Mouse (Mus musculus): ENCODE results near the gene Polr1e. TPM values are rescaled to one million over a fixed set of nuclear protein-coding genes. Genes with fewer than 3 reads are reported as not detected.
"Not testable (repeated sequence)": the region's sequence is repeated elsewhere in the genome, so short reads cannot be mapped to it uniquely, and the experiment has no call there.

Polr1e gene
- polyA plus RNA-seq, 1 experiment from 2014 or later, result 26.8 TPM

GRCm38 (mm10) chr4:44979794-44980338, 38.5 kb upstream of the Polr1e start:
- no peak overlapping the region for H3K27ac ChIP-seq (ENCODE audit: low read depth, low read length)
- 0 out of 2 replicates have a peak, but pooled peaks cover 4% of the 10 kb centered on the region for H3K4me1 ChIP-seq (ENCODE audit: control insufficient read depth, insufficient read depth, low read depth, low read length)
- H3K36me3 ChIP-seq (ENCODE audit: control insufficient read depth, insufficient read depth, low read length), result no peaks in the 10 kb centered on the region
- no peaks in the 10 kb centered on the region for H3K9me3 ChIP-seq (ENCODE audit: control insufficient read depth, low read length)
- no peak overlapping the region for H3K4me2 ChIP-seq (ENCODE audit: low read length)
- no peaks in the 10 kb centered on the region for H3K27me3 ChIP-seq (replicated peaks; ENCODE audit: control insufficient read depth, insufficient read depth, low read length)
- no peak overlapping the region for H3K9ac ChIP-seq (ENCODE audit: low read depth, low read length)
- no peak overlapping the region for H3K4me3 ChIP-seq (ENCODE audit: low read length)
- WGBS, result 75% methylated on average over 7 of the region's 7 CpGs
- no peak for ATAC-seq

GRCm38 (mm10) chr4:44981280-44981973, 37.0 kb upstream of the Polr1e start, which contains the start of gene Grhpr:
Gene Grhpr, plus strand, starts transcription at chr4:44981395.
- Histone ChIP-seq H3K36me3 (ENCODE audit: control insufficient read depth, insufficient read depth, low read length) (no peaks in the 10 kb centered on the region), H3K9ac (ENCODE audit: low read depth, low read length) (peak within 1 kb of the TSS; percentile 68), H3K4me3 (ENCODE audit: low read length) (peak within 1 kb of the TSS; percentile 48), H3K4me2 (ENCODE audit: low read length) (peak within 1 kb of the TSS; percentile 84), H3K9me3 (ENCODE audit: control insufficient read depth, low read length) (no peaks in the 10 kb centered on the region), H3K27ac (ENCODE audit: low read depth, low read length) (peak within 1 kb of the TSS; percentile 35; the same call in 1 of the 2 replicates), H3K27me3 (replicated peaks; ENCODE audit: control insufficient read depth, insufficient read depth, low read length) (no peaks in the 10 kb centered on the region), H3K4me1 (ENCODE audit: control insufficient read depth, insufficient read depth, low read depth, low read length) (0 out of 2 replicates have a peak, but pooled peaks cover 4% of the 10 kb centered on the region)
- WGBS, result 1% methylated on average over 34 of the region's 40 CpGs
- peak; percentile 93 for ATAC-seq

GRCm38 (mm10) chr4:44981974-44982287, 36.5 kb upstream of the Polr1e start:
- Histone ChIP-seq H3K9me3 (ENCODE audit: control insufficient read depth, low read length) (no peaks in the 10 kb centered on the region), H3K4me2 (ENCODE audit: low read length) (peak overlapping the region; percentile 84), H3K9ac (ENCODE audit: low read depth, low read length) (0 out of 2 replicates have a peak overlapping the region, but pooled peaks have one; percentile 9), H3K27ac (ENCODE audit: low read depth, low read length) (no peak overlapping the region), H3K27me3 (replicated peaks; ENCODE audit: control insufficient read depth, insufficient read depth, low read length) (no peaks in the 10 kb centered on the region), H3K4me3 (ENCODE audit: low read length) (peak overlapping the region; percentile 48), H3K36me3 (ENCODE audit: control insufficient read depth, insufficient read depth, low read length) (no peaks in the 10 kb centered on the region), H3K4me1 (ENCODE audit: control insufficient read depth, insufficient read depth, low read depth, low read length) (0 out of 2 replicates have a peak, but pooled peaks cover 4% of the 10 kb centered on the region)
- WGBS, result 21% methylated on average over 5 of the region's 5 CpGs
- no peak for ATAC-seq

DNA sequence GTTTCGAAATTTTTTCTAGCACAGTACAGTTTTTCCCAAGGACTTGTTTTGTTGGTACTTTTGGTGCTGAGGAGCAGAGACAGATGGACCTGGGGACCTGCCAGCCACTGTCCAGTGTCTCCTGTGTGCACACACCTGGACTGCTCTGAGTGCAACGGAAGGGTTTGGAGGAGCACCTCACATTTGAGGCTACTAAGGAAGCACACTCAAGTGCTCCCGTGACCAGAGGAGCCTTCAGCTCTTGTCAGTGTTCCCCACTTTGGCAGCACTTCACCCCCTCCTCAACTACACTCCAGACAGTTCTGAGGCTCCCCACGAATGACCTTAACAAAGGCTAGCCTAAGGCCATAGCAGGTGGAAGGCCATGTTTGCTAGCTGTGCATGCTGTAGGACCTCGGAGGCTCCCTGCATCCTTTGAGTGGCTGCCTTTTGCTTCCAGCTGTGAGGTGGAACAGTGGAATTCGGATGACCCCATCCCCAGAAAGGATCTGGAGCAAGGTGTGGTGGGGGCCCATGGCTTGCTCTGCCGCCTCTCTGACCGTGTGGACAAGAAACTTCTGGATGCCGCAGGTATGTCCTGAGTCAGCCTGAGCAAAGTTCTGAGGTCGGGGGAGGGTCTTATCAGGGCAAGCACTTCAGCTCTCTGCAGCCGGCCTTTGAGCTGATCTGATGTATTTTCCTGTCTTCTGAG, 35.8 kb upstream of the Polr1e start:
- no peak for ATAC-seq
- no peak overlapping the region for H3K9ac ChIP-seq (ENCODE audit: low read depth, low read length)
- H3K4me2 ChIP-seq (ENCODE audit: low read length), result no peak overlapping the region
- 0 out of 2 replicates have a peak, but pooled peaks cover 4% of the 10 kb centered on the region for H3K4me1 ChIP-seq (ENCODE audit: control insufficient read depth, insufficient read depth, low read depth, low read length)
- H3K27me3 ChIP-seq (replicated peaks; ENCODE audit: control insufficient read depth, insufficient read depth, low read length), result no peaks in the 10 kb centered on the region
- WGBS, result 71% methylated on average over 11 of the region's 11 CpGs
- no peaks in the 10 kb centered on the region for H3K36me3 ChIP-seq (ENCODE audit: control insufficient read depth, insufficient read depth, low read length)
- H3K4me3 ChIP-seq (ENCODE audit: low read length), result no peak overlapping the region
- no peak overlapping the region for H3K27ac ChIP-seq (ENCODE audit: low read depth, low read length)
- no peaks in the 10 kb centered on the region for H3K9me3 ChIP-seq (ENCODE audit: control insufficient read depth, low read length)

- no peaks in the 10 kb centered on the region for H3K36me3 ChIP-seq (ENCODE audit: control insufficient read depth, insufficient read depth, low read length)
- 90% methylated on average over 10 of the region's 10 CpGs for WGBS
- 0 out of 2 replicates have a peak, but pooled peaks cover 4% of the 10 kb centered on the region for H3K4me1 ChIP-seq (ENCODE audit: control insufficient read depth, insufficient read depth, low read depth, low read length)
- no peaks in the 10 kb centered on the region for H3K27me3 ChIP-seq (replicated peaks; ENCODE audit: control insufficient read depth, insufficient read depth, low read length)
- H3K9ac ChIP-seq (ENCODE audit: low read depth, low read length), result no peak overlapping the region
- no peak overlapping the region for H3K27ac ChIP-seq (ENCODE audit: low read depth, low read length)
- no peak for ATAC-seq
- H3K4me2 ChIP-seq (ENCODE audit: low read length), result no peak overlapping the region
- H3K9me3 ChIP-seq (ENCODE audit: control insufficient read depth, low read length), result no peaks in the 10 kb centered on the region
- no peak overlapping the region for H3K4me3 ChIP-seq (ENCODE audit: low read length)
These were observed 35.1 kb upstream of the Polr1e start for GRCm38 (mm10) chr4:44983131-44983740.

GRCm38 (mm10) chr4:44990560-44990959, 27.8 kb upstream of the Polr1e start:
- Histone ChIP-seq H3K27ac (ENCODE audit: low read depth, low read length) (no peak overlapping the region), H3K27me3 (replicated peaks; ENCODE audit: control insufficient read depth, insufficient read depth, low read length) (no peaks in the 10 kb centered on the region), H3K4me3 (ENCODE audit: low read length) (no peak overlapping the region), H3K4me1 (ENCODE audit: control insufficient read depth, insufficient read depth, low read depth, low read length) (no peaks in the 10 kb centered on the region), H3K9me3 (ENCODE audit: control insufficient read depth, low read length) (no peaks in the 10 kb centered on the region), H3K4me2 (ENCODE audit: low read length) (no peak overlapping the region), H3K9ac (ENCODE audit: low read depth, low read length) (no peak overlapping the region), H3K36me3 (ENCODE audit: control insufficient read depth, insufficient read depth, low read length) (peaks cover 25% of the 10 kb centered on the region)
- 87% methylated on average over 5 of the region's 5 CpGs for WGBS
- ATAC-seq, result no peak

GRCm38 (mm10) chr4:44992330-44992729, 26.1 kb upstream of the Polr1e start:
- H3K9ac ChIP-seq (ENCODE audit: low read depth, low read length); H3K4me3 ChIP-seq (ENCODE audit: low read length); H3K4me2 ChIP-seq (ENCODE audit: low read length); ATAC-seq; H3K27ac ChIP-seq (ENCODE audit: low read depth, low read length); H3K9me3 ChIP-seq (ENCODE audit: control insufficient read depth, low read length); H3K4me1 ChIP-seq (ENCODE audit: control insufficient read depth, insufficient read depth, low read depth, low read length); H3K27me3 ChIP-seq (replicated peaks; ENCODE audit: control insufficient read depth, insufficient read depth, low read length): not testable (repeated sequence)
- 93% methylated on average over 11 of the region's 11 CpGs for WGBS
- peaks cover 25% of the 10 kb centered on the region for H3K36me3 ChIP-seq (ENCODE audit: control insufficient read depth, insufficient read depth, low read length)

DNA sequence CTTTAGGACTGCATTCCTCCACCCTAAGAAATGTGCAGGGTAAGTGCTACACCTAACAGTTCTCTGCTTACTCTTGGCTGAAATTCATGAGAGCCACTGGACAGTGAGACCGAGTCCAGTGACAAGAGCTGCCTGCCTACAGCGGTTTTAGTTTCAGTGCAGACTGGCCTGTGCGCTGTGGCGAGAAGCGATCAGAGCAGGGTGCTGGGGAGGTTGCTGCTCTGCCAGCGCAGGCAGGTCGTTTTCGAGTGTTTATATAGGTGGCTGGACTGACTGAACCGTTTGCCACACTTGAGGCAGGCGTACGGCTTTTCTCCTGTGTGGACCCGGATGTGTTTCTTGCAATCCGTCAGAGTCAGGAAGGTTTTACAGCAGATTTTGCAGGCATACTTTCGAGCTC, 25.2 kb upstream of the Polr1e start:
- H3K4me3 ChIP-seq (ENCODE audit: low read length); ATAC-seq; H3K27ac ChIP-seq (ENCODE audit: low read depth, low read length); H3K27me3 ChIP-seq (replicated peaks; ENCODE audit: control insufficient read depth, insufficient read depth, low read length); H3K4me1 ChIP-seq (ENCODE audit: control insufficient read depth, insufficient read depth, low read depth, low read length); H3K4me2 ChIP-seq (ENCODE audit: low read length); H3K9ac ChIP-seq (ENCODE audit: low read depth, low read length); H3K9me3 ChIP-seq (ENCODE audit: control insufficient read depth, low read length): not testable (repeated sequence)
- H3K36me3 ChIP-seq (ENCODE audit: control insufficient read depth, insufficient read depth, low read length), result peaks cover 25% of the 10 kb centered on the region
- WGBS, result 88% methylated on average over 13 of the region's 14 CpGs

GRCm38 (mm10) chr4:44993847-44994246, 24.5 kb upstream of the Polr1e start:
- no peaks in the 10 kb centered on the region for H3K9me3 ChIP-seq (ENCODE audit: control insufficient read depth, low read length)
- ATAC-seq, result no peak
- H3K36me3 ChIP-seq (ENCODE audit: control insufficient read depth, insufficient read depth, low read length), result peaks cover 25% of the 10 kb centered on the region
- H3K4me2 ChIP-seq (ENCODE audit: low read length), result no peak overlapping the region
- 93% methylated on average over 9 of the region's 9 CpGs for WGBS
- no peak overlapping the region for H3K9ac ChIP-seq (ENCODE audit: low read depth, low read length)
- no peak overlapping the region for H3K27ac ChIP-seq (ENCODE audit: low read depth, low read length)
- no peaks in the 10 kb centered on the region for H3K27me3 ChIP-seq (replicated peaks; ENCODE audit: control insufficient read depth, insufficient read depth, low read length)
- H3K4me3 ChIP-seq (ENCODE audit: low read length), result no peak overlapping the region
- no peaks in the 10 kb centered on the region for H3K4me1 ChIP-seq (ENCODE audit: control insufficient read depth, insufficient read depth, low read depth, low read length)
